ENCODE assay signal across 22 mouse cellular contexts in the genomic region with DNA sequence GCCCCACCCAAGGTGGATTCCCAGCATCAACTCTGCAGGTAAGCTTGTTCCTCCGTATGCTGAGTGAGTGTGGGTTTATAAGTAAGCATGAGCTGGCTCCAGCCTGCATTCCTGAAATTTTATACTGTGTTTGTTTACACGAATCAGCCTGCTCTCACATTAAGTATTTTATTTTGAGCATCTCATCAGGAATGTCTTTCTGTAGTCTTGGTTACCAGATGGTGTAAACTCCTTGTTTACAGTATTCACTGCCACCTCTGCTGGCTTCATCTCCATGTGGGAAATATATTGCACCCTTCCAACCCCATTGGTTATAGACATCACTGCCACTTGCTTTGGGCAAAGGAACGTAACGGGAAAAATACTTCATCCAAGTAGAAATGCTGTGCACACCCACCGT. TPM values are rescaled to one million over a fixed set of nuclear protein-coding genes. Genes with fewer than 3 reads are reported as not detected.
A peak's percentile ranks its signal among the peaks of the same experiment; 100 is the strongest.
DNase-seq lines count a peak whose midpoint lies in the region; ATAC-seq and TF ChIP-seq lines count a peak whose summit lies in the region.
"Had no signal": no experiment of that assay in that cellular context is flagged by ENCODE, and none has a peak within 500 bp of the region (broad histone marks: within the 10 kb centered on the region; RNA-seq: fewer than 3 reads in every experiment).

No protein-coding gene starts in this region.

- H3K27me3 ChIP-seq in forebrain, postnatal 0 days (ENCODE audit: insufficient read depth, low read length), result no peaks in the 10 kb centered on the region
- H3K27me3 ChIP-seq: heart, embryonic 15.5 days; hindbrain, embryonic 13.5 days had no signal

- ATAC-seq in forebrain, postnatal 0 days, result peak; percentile 72
- ATAC-seq: CD4-positive, CD25-positive, alpha-beta regulatory T cell, adult 4 months; hindbrain, postnatal 0 days had no signal

- no peaks in the 10 kb centered on the region for H3K4me1 ChIP-seq in forebrain, postnatal 0 days (ENCODE audit: insufficient read depth)
- H3K4me1 ChIP-seq: heart, embryonic 15.5 days; hindbrain, embryonic 13.5 days had no signal

- H3K9me3 ChIP-seq in forebrain, postnatal 0 days (ENCODE audit: low read length), result no peaks in the 10 kb centered on the region
- H3K9me3 ChIP-seq: embryonic facial prominence, embryonic 10.5 days; G1E; heart, embryonic 15.5 days; hindbrain, embryonic 13.5 days had no signal

- no peak for DNase-seq in layer of hippocampus, adult 2 months (ENCODE audit: low spot score in 2 of 2)
- DNase-seq in layer of hippocampus, adult 9-11 months, result no peak
- peak; percentile 32 for DNase-seq in 3T3-L1 (ENCODE audit: low read depth, low spot score)
- DNase-seq in Muller cell, postnatal 12 days (ENCODE audit: inconsistent ontology term), result peak; percentile 39
- no peak for DNase-seq in forebrain, postnatal 0 days
- no peak for DNase-seq in left cerebral cortex, adult 9 months (ENCODE audit: low spot score in 2 of 2)
- DNase-seq in adrenal gland, adult 8-10 months, result no peak
- DNase-seq: adrenal gland, adult 2 months; adrenal gland, postnatal 36 days; B cell, adult 2 months; cerebellum, adult 2 months; cerebellum, postnatal 10 days; gastrocnemius, postnatal 14 days; heart, adult 2 months; heart, postnatal 14 days had no signal

- peak overlapping the region; percentile 23; the same call in 1 of the 2 replicates for H3K27ac ChIP-seq in layer of hippocampus, adult 2 months
- no peak overlapping the region for H3K27ac ChIP-seq in forebrain, postnatal 0 days (ENCODE audit: low read depth, low read length)
- H3K27ac ChIP-seq: embryonic facial prominence, embryonic 10.5 days; heart, adult 2 months; heart, embryonic 15.5 days; hindbrain, embryonic 13.5 days; hindbrain, postnatal 0 days had no signal

- H3K4me3 ChIP-seq in layer of hippocampus, adult 2 months, result no peak overlapping the region
- H3K4me3 ChIP-seq in forebrain, postnatal 0 days (ENCODE audit: low read depth, low read length), result no peak overlapping the region
- H3K4me3 ChIP-seq: embryonic facial prominence, embryonic 10.5 days; heart, adult 2 months; heart, embryonic 15.5 days; hindbrain, embryonic 13.5 days had no signal

- WGBS in forebrain, postnatal 0 days, result 56% methylated on average over 5 of the region's 5 CpGs

- H3K36me3 ChIP-seq in forebrain, postnatal 0 days (ENCODE audit: insufficient read depth), result no peaks in the 10 kb centered on the region
- H3K36me3 ChIP-seq: embryonic facial prominence, embryonic 10.5 days; hindbrain, embryonic 13.5 days had no signal

- no peak overlapping the region for H3K9ac ChIP-seq in forebrain, postnatal 0 days
- H3K9ac ChIP-seq: heart, embryonic 15.5 days; hindbrain, embryonic 13.5 days had no signal

- no peak overlapping the region for H3K4me2 ChIP-seq in forebrain, postnatal 0 days (ENCODE audit: low read depth)
- H3K4me2 ChIP-seq: heart, embryonic 11.5 days; heart, embryonic 15.5 days; hindbrain, embryonic 13.5 days had no signal

- TF ChIP-seq CTCF in layer of hippocampus, adult 2 months (conservative IDR thresholded peaks at IDR 0.05), result no peak
- TF ChIP-seq CTCF in forebrain, postnatal 0 days (IDR thresholded peaks at IDR 0.05; ENCODE audit: low read depth), result no peak

RNA-seq across cellular contexts. Expression of a gene that starts 13.1 kb away (rescaled TPM):
- 1 to 10 TPM; 7.4 to 8.8 TPM for total RNA-seq in layer of hippocampus, adult 2 months (2021)
- 15.0 and 26.0 TPM in 2 replicates for total RNA-seq in forebrain, postnatal 0 days (2014; rRNA removed)
- 33.3 and 33.4 TPM in 2 replicates for polyA plus RNA-seq in forebrain, postnatal 0 days (2015; fragmentation: Nextera tagmentation; extraction: Ambion mirVana)
- 10 to 100 TPM; 10.7 to 13.5 (median 11.6) TPM for total RNA-seq in adrenal gland, adult 8-10 months (2022)

Comparison
In these comparisons a context has a peak if more than half of its experiments do, and no peak if none do; other contexts are left out.
1. DNase-seq: peak in 3T3-L1 (single experiment) and Muller cell, postnatal 12 days (single experiment); none in layer of hippocampus, adult 2 months (0 of 2), layer of hippocampus, adult 9-11 months (single experiment), forebrain, postnatal 0 days (single experiment), left cerebral cortex, adult 9 months (0 of 2) and adrenal gland, adult 8-10 months (single experiment).